Mouse (Mus musculus): Measurements from ENCODE around the gene Epha8.

DNA sequence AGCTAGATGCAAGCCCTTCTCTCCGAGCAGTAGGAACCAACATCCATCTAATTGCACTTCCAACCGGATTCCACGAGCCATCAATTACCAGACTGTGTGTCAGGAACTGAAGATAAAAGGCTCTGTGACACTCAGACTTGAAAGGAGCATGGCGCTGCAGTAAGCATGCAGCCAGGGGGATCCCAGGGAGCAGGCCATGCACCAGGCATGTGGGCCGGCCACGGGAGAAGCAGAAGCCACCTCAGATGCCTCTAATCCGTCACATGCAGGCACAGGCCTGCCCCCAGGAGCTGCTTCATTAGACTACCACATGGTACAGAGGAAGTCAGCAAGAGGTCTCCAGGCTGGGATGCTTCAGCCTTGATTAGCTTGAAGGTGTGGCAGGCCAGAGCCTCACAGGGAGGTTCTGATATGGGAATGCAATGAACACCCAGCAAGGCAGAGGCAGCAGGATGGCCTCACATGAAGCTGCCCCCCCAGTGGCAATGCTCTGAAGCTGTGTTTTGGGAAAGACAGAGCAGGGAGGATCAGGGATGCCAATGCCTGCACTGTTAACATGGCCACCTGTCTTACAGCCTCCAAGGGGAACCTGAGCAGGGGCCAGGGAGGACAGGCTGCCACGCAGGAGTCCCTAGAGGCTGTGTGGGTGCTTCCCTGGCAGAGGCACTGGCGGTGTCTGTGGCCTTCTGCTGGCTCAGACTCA, 25.5 kb upstream of the Epha8 start:
- TF ChIP-seq CTCF (IDR thresholded peaks at IDR 0.05; ENCODE audit: control insufficient read depth, insufficient read depth, insufficient read length), result no peak
- no peak for TF ChIP-seq MYOD1 (IDR thresholded peaks at IDR 0.05; ENCODE audit: control insufficient read depth, insufficient read length, low read depth)
